Mouse (Mus musculus): ENCODE measurements at regions not wholly inside any gene's neighbourhood (a gene's known extent, or its start where the extent isn't known, plus 50 kb on each side); places are given as distances from the start of the nearest gene placed in this dataset.

- Histone ChIP-seq H3K4me1 (no peaks in the 10 kb centered on the region), H3K27ac (replicated peaks) (no peak overlapping the region), H3K27me3 (replicated peaks) (no peaks in the 10 kb centered on the region), H3K36me3 (no peaks in the 10 kb centered on the region), H3K4me3 (no peak overlapping the region), H3K9ac (no peak overlapping the region), H3K4me2 (no peak overlapping the region), H3K9me3 (no peaks in the 10 kb centered on the region)
- no peak for ATAC-seq (ENCODE audit: extremely low read depth, insufficient number of reproducible peaks, low FRiP score, low TSS enrichment)
- 72% methylated on average over 2 of the region's 2 CpGs for WGBS
Observed at GRCm38 (mm10) chr5:29142957-29143356, 52.8 kb upstream of the Rnf32 start.

GRCm38 (mm10) chr5:29142502-29142901 lies 53.3 kb upstream of the Rnf32 start:
- no peaks in the 10 kb centered on the region for H3K36me3 ChIP-seq
- H3K4me2 ChIP-seq: no peak overlapping the region
- 89% methylated on average over 13 of the region's 13 CpGs for WGBS
- ATAC-seq (ENCODE audit: extremely low read depth, insufficient number of reproducible peaks, low FRiP score, low TSS enrichment): no peak
- H3K27ac ChIP-seq (replicated peaks): no peak overlapping the region
- H3K4me1 ChIP-seq: no peaks in the 10 kb centered on the region
- H3K4me3 ChIP-seq: no peak overlapping the region
- H3K9me3 ChIP-seq: no peaks in the 10 kb centered on the region
- no peak overlapping the region for H3K9ac ChIP-seq
- H3K27me3 ChIP-seq (replicated peaks): no peaks in the 10 kb centered on the region

- WGBS: 36% methylated on average over 5 of the region's 5 CpGs
- H3K4me1 ChIP-seq: no peaks in the 10 kb centered on the region
- H3K36me3 ChIP-seq: no peaks in the 10 kb centered on the region
- no peak overlapping the region for H3K4me3 ChIP-seq
- no peak overlapping the region for H3K4me2 ChIP-seq
- H3K9me3 ChIP-seq: no peaks in the 10 kb centered on the region
- no peak overlapping the region for H3K27ac ChIP-seq (replicated peaks)
- H3K27me3 ChIP-seq (replicated peaks): no peaks in the 10 kb centered on the region
- H3K9ac ChIP-seq: no peak overlapping the region
- no peak for ATAC-seq (ENCODE audit: extremely low read depth, insufficient number of reproducible peaks, low FRiP score, low TSS enrichment)
Observed at GRCm38 (mm10) chr5:29137481-29137880, 58.3 kb upstream of the Rnf32 start.

GRCm38 (mm10) chr5:29132261-29132660 lies 63.5 kb upstream of the Rnf32 start:
- no peak for ATAC-seq (ENCODE audit: extremely low read depth, insufficient number of reproducible peaks, low FRiP score, low TSS enrichment)
- no peak overlapping the region for H3K9ac ChIP-seq
- no peaks in the 10 kb centered on the region for H3K9me3 ChIP-seq
- WGBS: 20% methylated on average over 3 of the region's 3 CpGs
- no peak overlapping the region for H3K27ac ChIP-seq (replicated peaks)
- H3K4me1 ChIP-seq: peaks cover 5% of the 10 kb centered on the region
- H3K36me3 ChIP-seq: no peaks in the 10 kb centered on the region
- no peak overlapping the region for H3K4me3 ChIP-seq
- H3K27me3 ChIP-seq (replicated peaks): no peaks in the 10 kb centered on the region
- no peak overlapping the region for H3K4me2 ChIP-seq

GRCm38 (mm10) chr5:29131762-29132161 lies 64.0 kb upstream of the Rnf32 start:
- Histone ChIP-seq H3K4me1 (peaks cover 5% of the 10 kb centered on the region), H3K36me3 (no peaks in the 10 kb centered on the region), H3K4me2 (no peak overlapping the region), H3K27me3 (replicated peaks) (no peaks in the 10 kb centered on the region), H3K9me3 (no peaks in the 10 kb centered on the region), H3K27ac (replicated peaks) (no peak overlapping the region), H3K9ac (no peak overlapping the region), H3K4me3 (no peak overlapping the region)
- 34% methylated on average over 2 of the region's 2 CpGs for WGBS
- no peak for ATAC-seq (ENCODE audit: extremely low read depth, insufficient number of reproducible peaks, low FRiP score, low TSS enrichment)

- Histone ChIP-seq H3K27me3 (replicated peaks) (no peaks in the 10 kb centered on the region), H3K27ac (replicated peaks) (no peak overlapping the region), H3K9me3 (no peaks in the 10 kb centered on the region), H3K9ac (no peak overlapping the region), H3K4me2 (no peak overlapping the region), H3K36me3 (no peaks in the 10 kb centered on the region), H3K4me3 (no peak overlapping the region), H3K4me1 (peaks cover 5% of the 10 kb centered on the region)
- WGBS: 79% methylated on average over 3 of the region's 3 CpGs
- no peak for ATAC-seq (ENCODE audit: extremely low read depth, insufficient number of reproducible peaks, low FRiP score, low TSS enrichment)
Observed at GRCm38 (mm10) chr5:29129724-29130123, 66.1 kb upstream of the Rnf32 start.

GRCm38 (mm10) chr5:29116942-29117341 lies 78.8 kb upstream of the Rnf32 start:
- WGBS: 40% methylated on average over 2 of the region's 2 CpGs
- H3K36me3 ChIP-seq: no peaks in the 10 kb centered on the region
- H3K4me2 ChIP-seq: no peak overlapping the region
- H3K27me3 ChIP-seq (replicated peaks): no peaks in the 10 kb centered on the region
- no peaks in the 10 kb centered on the region for H3K9me3 ChIP-seq
- no peak for ATAC-seq (ENCODE audit: extremely low read depth, insufficient number of reproducible peaks, low FRiP score, low TSS enrichment)
- no peak overlapping the region for H3K27ac ChIP-seq (replicated peaks)
- H3K9ac ChIP-seq: no peak overlapping the region
- H3K4me1 ChIP-seq: no peaks in the 10 kb centered on the region
- H3K4me3 ChIP-seq: no peak overlapping the region

- H3K4me3 ChIP-seq: no peak overlapping the region
- H3K9me3 ChIP-seq: no peaks in the 10 kb centered on the region
- no peaks in the 10 kb centered on the region for H3K4me1 ChIP-seq
- H3K27ac ChIP-seq (replicated peaks): no peak overlapping the region
- no peak overlapping the region for H3K4me2 ChIP-seq
- no peaks in the 10 kb centered on the region for H3K27me3 ChIP-seq (replicated peaks)
- no peak for ATAC-seq (ENCODE audit: extremely low read depth, insufficient number of reproducible peaks, low FRiP score, low TSS enrichment)
- H3K36me3 ChIP-seq: no peaks in the 10 kb centered on the region
- H3K9ac ChIP-seq: no peak overlapping the region
Observed at GRCm38 (mm10) chr5:29112531-29112930, 83.3 kb upstream of the Rnf32 start.

- no peak for ATAC-seq (ENCODE audit: extremely low read depth, insufficient number of reproducible peaks, low FRiP score, low TSS enrichment)
- no peak overlapping the region for H3K27ac ChIP-seq (replicated peaks)
- no peak overlapping the region for H3K9ac ChIP-seq
- H3K36me3 ChIP-seq: no peaks in the 10 kb centered on the region
- no peaks in the 10 kb centered on the region for H3K27me3 ChIP-seq (replicated peaks)
- H3K9me3 ChIP-seq: no peaks in the 10 kb centered on the region
- no peak overlapping the region for H3K4me3 ChIP-seq
- no peak overlapping the region for H3K4me2 ChIP-seq
- no peaks in the 10 kb centered on the region for H3K4me1 ChIP-seq
Observed at GRCm38 (mm10) chr5:29107276-29107675, 88.5 kb upstream of the Rnf32 start.

- Histone ChIP-seq H3K4me2 (no peak overlapping the region), H3K27me3 (replicated peaks) (no peaks in the 10 kb centered on the region), H3K27ac (replicated peaks) (no peak overlapping the region), H3K4me3 (no peak overlapping the region), H3K36me3 (no peaks in the 10 kb centered on the region), H3K9me3 (no peaks in the 10 kb centered on the region), H3K4me1 (peaks cover 6% of the 10 kb centered on the region; the same call in 1 of the 2 replicates), H3K9ac (no peak overlapping the region)
- 52% methylated on average over 1 of the region's 1 CpGs for WGBS
- no peak for ATAC-seq (ENCODE audit: extremely low read depth, insufficient number of reproducible peaks, low FRiP score, low TSS enrichment)
Observed at GRCm38 (mm10) chr5:29083288-29083687, 112.5 kb upstream of the Rnf32 start.

GRCm38 (mm10) chr5:29054393-29054792 lies 141.4 kb upstream of the Rnf32 start:
- H3K27ac ChIP-seq (replicated peaks): no peak overlapping the region
- WGBS: 51% methylated on average over 1 of the region's 1 CpGs

GRCm38 (mm10) chr5:29036636-29037035 lies 159.2 kb upstream of the Rnf32 start:
- Histone ChIP-seq H3K27ac (replicated peaks) (no peak overlapping the region), H3K9me3 (no peaks in the 10 kb centered on the region), H3K4me3 (no peak overlapping the region), H3K27me3 (replicated peaks) (no peaks in the 10 kb centered on the region), H3K4me2 (no peak overlapping the region), H3K9ac (no peak overlapping the region), H3K4me1 (peaks cover 20% of the 10 kb centered on the region), H3K36me3 (no peaks in the 10 kb centered on the region)
- 62% methylated on average over 20 of the region's 20 CpGs for WGBS
- ATAC-seq (ENCODE audit: extremely low read depth, insufficient number of reproducible peaks, low FRiP score, low TSS enrichment): no peak

More at GRCm38 (mm10) chr5:29054393-29054792, 141.4 kb upstream of the Rnf32 start:
- no peak overlapping the region for H3K9ac ChIP-seq
- H3K27me3 ChIP-seq (replicated peaks): no peaks in the 10 kb centered on the region
- no peaks in the 10 kb centered on the region for H3K9me3 ChIP-seq
- ATAC-seq (ENCODE audit: extremely low read depth, insufficient number of reproducible peaks, low FRiP score, low TSS enrichment): no peak
- H3K4me2 ChIP-seq: no peak overlapping the region
- no peaks in the 10 kb centered on the region for H3K4me1 ChIP-seq
- H3K36me3 ChIP-seq: no peaks in the 10 kb centered on the region
- H3K4me3 ChIP-seq: no peak overlapping the region
